Mouse (Mus musculus) midbrain, postnatal 0 days (tissue): Measurements from ENCODE around the gene Exog. TPM values are rescaled to one million over a fixed set of nuclear protein-coding genes. Genes with fewer than 3 reads are reported as not detected.

Experiments used
- ATAC-seq: fragments of 200-750 bp; cut with Nextera tagmentation; 2 replicates; pipeline ENCODE4 v1.8.0; 2017; ENCODE audit warnings: moderate number of reproducible peaks, mild to moderate bottlenecking, moderate TSS enrichment, moderate library complexity; ENCODE audit not compliant: low FRiP score
- DNase-seq: peaks from one replicate; pipeline ENCODE4 v3.0.0-alpha.2; 2015; ENCODE audit warnings: low spot score
- H3K27ac ChIP-seq: fragments of 300-500 bp; sonication (generic); 2 replicates; pipeline ENCODE4 v1.5.1; 2014; ENCODE audit warnings: low read depth, mild to moderate bottlenecking, low read length, mixed read lengths
- H3K27me3 ChIP-seq: fragments of 300-500 bp; sonication (generic); 2 replicates; pipeline ENCODE4 v1.6.1; 2014; ENCODE audit warnings: low read length, control low read depth, mixed read lengths; ENCODE audit not compliant: insufficient read depth
- H3K36me3 ChIP-seq: fragments of 300-500 bp; sonication (generic); 2 replicates; pipeline ENCODE4 v1.6.1; 2014; ENCODE audit warnings: low read length, control low read depth, mixed read lengths; ENCODE audit not compliant: insufficient read depth
- H3K4me1 ChIP-seq: fragments of 300-500 bp; sonication (generic); 2 replicates; pipeline ENCODE4 v1.6.1; 2014; ENCODE audit warnings: mild to moderate bottlenecking, control low read depth, antibody characterized with exemption, low read length, mixed read lengths; ENCODE audit not compliant: insufficient read depth
- H3K4me2 ChIP-seq: fragments of 300-500 bp; sonication (generic); 2 replicates; pipeline ENCODE4 v1.6.1; 2014; ENCODE audit warnings: low read depth, mild to moderate bottlenecking, low read length, mixed read lengths; ENCODE audit not compliant: poor library complexity, severe bottlenecking
- H3K4me3 ChIP-seq: fragments of 300-500 bp; sonication (generic); 2 replicates; pipeline ENCODE4 v1.5.1; 2014; ENCODE audit warnings: low read depth, mild to moderate bottlenecking, low read length, moderate library complexity
- H3K9ac ChIP-seq: fragments of 300-500 bp; sonication (generic); replicated peaks from 2 replicates; pipeline ENCODE4 v1.6.1; 2014; ENCODE audit warnings: mild to moderate bottlenecking, low read length, moderate library complexity, mixed read lengths; ENCODE audit not compliant: poor library complexity, severe bottlenecking
- H3K9me3 ChIP-seq: fragments of 300-500 bp; sonication (generic); 2 replicates; pipeline ENCODE4 v1.6.1; 2016; ENCODE audit warnings: low read length, control low read depth
- CTCF ChIP-seq: IDR thresholded peaks from 2 replicates; pipeline ENCODE4 v1.5.1; 2016; ENCODE audit warnings: antibody characterized with exemption, mild to moderate bottlenecking
- WGBS: fragments of 180-500 bp; shearing (Covaris S2); extraction: QIAGEN DNeasy Blood & Tissue Kit; methylation state at CpG from one replicate; pipeline ENCODE4 v1.1.7; 2014; 5-methylcytosine and 5-hydroxymethylcytosine counted together
- polyA plus RNA-seq: library from polyadenylated mRNA; unstranded; fragments of >200 nt; fragmentation: Nextera tagmentation; extraction: Ambion mirVana; gene quantifications from 2 replicates; pipeline ENCODE4 v1.2.1, GENCODE M21; 2015
- total RNA-seq: library from RNA; depleted of rRNA; stranded (reverse); fragments of >200 nt; gene quantifications from 2 replicates; pipeline ENCODE4 v1.2.3, GENCODE M21; 2014

Gene Exog
- total and polyA plus RNA-seq, 2 experiments from 2014 or later: 26.0 to 36.8 TPM

DNA sequence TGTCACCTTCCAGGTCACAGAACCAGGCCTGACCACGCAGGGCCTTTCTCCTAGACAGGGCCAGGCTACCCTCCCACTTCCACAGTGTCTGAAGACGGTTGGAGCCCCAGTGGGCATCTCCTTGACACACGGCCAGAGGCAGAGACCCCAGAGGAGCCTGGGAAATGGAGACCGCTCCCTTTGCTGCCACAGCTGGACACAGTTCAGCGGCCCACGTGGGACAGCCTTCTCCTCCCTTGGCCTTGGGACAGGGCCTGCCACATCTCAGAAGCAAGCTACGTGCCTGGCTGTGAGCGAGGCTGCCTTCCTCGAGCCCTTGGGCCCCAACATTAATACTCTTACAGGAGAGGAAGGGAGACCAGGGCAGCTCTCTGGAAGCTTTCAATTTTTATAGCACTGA is 39.7 kb downstream of the Exog start:
- no peak for TF ChIP-seq CTCF
- 60% methylated on average over 9 of the region's 9 CpGs for WGBS
- Histone ChIP-seq H3K9me3 (no peaks in the 10 kb centered on the region), H3K9ac (no peak overlapping the region), H3K27me3 (no peaks in the 10 kb centered on the region), H3K4me3 (no peak overlapping the region), H3K36me3 (no peaks in the 10 kb centered on the region), H3K27ac (no peak overlapping the region), H3K4me1 (no peaks in the 10 kb centered on the region; the same call in 1 of the 2 replicates), H3K4me2 (no peak overlapping the region)
- ATAC-seq (no peak), DNase-seq (no peak)

DNA sequence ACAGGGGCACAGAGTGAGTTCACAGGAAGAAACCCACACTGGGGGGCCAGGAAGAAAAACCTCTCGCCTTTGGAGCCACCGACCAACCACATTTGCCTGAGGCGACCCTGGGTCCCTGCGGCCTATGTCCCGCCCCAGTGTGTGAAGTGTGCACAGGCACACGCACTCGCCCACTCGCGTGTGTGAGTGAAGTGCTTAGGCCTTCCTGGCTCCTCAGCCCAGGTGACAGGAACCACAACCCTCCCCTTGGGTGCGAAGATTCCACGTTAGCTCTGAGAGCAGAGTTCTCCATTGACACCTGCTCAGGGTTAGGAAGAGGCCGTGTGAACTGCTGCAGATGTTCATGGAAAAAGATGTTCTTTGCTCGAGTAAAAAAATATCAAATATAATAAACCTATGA is 40.1 kb downstream of the Exog start:
- H3K9ac ChIP-seq: no peak overlapping the region
- no peak overlapping the region for H3K27ac ChIP-seq
- H3K4me3 ChIP-seq: no peak overlapping the region
- no peak for TF ChIP-seq CTCF
- 89% methylated on average over 13 of the region's 13 CpGs for WGBS
- H3K36me3 ChIP-seq: no peaks in the 10 kb centered on the region
- ATAC-seq (no peak), DNase-seq (no peak)
- no peaks in the 10 kb centered on the region for H3K9me3 ChIP-seq
- H3K4me1 ChIP-seq: no peaks in the 10 kb centered on the region; the same call in 1 of the 2 replicates
- no peaks in the 10 kb centered on the region for H3K27me3 ChIP-seq
- H3K4me2 ChIP-seq: no peak overlapping the region

DNA sequence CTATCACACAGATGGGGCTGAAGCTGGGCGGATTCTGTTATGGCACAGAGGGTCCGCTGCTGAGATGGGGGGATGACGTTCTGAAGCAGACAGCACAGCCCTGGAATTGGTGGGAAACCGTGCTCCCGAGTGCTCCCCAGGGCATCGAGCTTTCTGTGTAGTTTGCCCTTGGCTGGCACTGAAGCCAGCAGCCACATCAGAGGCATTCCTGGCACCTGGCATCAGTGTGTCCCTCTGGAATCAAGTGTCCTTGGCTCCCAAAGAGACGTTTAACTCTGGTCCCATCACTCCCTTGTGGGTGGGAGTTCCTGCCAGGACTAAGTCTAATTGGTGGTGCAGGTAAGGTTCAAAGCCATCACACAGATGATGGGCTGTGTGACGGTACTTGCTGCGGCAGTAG is 51.6 kb downstream of the Exog start:
- WGBS: 84% methylated on average over 9 of the region's 9 CpGs
- no peak overlapping the region for H3K27ac ChIP-seq
- H3K9me3 ChIP-seq: no peaks in the 10 kb centered on the region
- H3K9ac ChIP-seq: no peak overlapping the region
- no peaks in the 10 kb centered on the region for H3K27me3 ChIP-seq
- no peak for ATAC-seq
- H3K36me3 ChIP-seq: no peaks in the 10 kb centered on the region
- no peaks in the 10 kb centered on the region for H3K4me1 ChIP-seq
- no peak for TF ChIP-seq CTCF
- no peak for DNase-seq
- H3K4me3 ChIP-seq: no peak overlapping the region
- H3K4me2 ChIP-seq: no peak overlapping the region

DNA sequence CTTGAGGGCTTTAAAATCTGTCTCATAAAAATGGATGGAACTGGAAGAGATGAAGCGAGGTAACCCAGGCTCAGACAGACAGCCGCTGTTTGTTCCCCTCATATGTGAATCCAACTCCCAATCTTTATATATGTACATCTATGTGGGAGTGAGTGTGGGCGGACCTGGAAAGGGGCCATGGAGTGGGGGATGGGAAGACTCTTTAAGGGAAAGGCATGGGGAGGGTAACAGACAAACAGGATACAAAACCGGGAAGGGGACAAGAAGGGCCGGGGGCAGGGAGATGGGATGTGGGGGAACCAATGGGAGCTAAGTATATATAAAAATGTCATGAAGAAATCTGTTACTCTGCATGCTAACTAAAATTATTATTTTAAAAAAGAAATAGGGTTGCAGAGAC is 52.2 kb downstream of the Exog start:
- no peak overlapping the region for H3K4me2 ChIP-seq
- no peak overlapping the region for H3K27ac ChIP-seq
- H3K27me3 ChIP-seq: no peaks in the 10 kb centered on the region
- H3K4me1 ChIP-seq: no peaks in the 10 kb centered on the region
- TF ChIP-seq CTCF: no peak
- WGBS: 67% methylated on average over 5 of the region's 5 CpGs
- DNase-seq (no peak), ATAC-seq (no peak)
- H3K9ac ChIP-seq: no peak overlapping the region
- no peaks in the 10 kb centered on the region for H3K9me3 ChIP-seq
- no peak overlapping the region for H3K4me3 ChIP-seq
- H3K36me3 ChIP-seq: no peaks in the 10 kb centered on the region

DNA sequence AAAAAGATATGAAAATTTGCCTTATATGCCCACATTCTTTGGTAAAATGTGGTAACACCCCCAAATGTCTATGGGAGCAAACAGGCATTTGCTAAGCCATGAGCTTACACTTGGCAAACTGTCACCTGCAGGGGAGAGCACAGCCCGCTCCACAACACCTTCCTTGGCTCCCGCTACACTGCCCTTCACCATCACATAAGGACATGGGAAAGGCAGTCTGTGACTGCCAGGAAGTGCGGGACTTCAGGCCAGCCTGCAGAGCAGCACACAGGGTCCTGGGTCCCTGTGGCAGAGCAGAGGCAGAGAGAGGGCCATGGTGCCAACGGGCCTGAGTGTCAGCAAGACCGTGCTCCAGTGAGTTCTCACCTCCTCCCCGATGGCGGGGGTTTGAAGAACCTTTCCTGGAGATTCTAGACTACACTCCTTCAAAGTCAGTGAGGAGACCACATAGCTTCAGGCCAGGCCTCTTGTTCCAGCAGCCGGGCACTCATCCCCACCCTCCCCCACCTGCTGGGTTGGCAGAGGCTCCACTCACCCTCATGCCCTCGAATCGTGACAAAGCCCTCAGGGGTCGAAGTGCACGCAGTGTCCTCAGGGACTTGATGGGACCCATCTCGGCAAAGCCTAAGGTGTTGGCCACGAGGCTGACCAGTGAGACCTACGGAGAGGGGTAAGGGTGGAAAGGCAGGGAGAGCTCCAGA is 53.0 kb downstream of the Exog start:
- ATAC-seq (no peak), DNase-seq (no peak)
- no peak overlapping the region for H3K9ac ChIP-seq
- H3K36me3 ChIP-seq: no peaks in the 10 kb centered on the region
- no peak for TF ChIP-seq CTCF
- no peaks in the 10 kb centered on the region for H3K4me1 ChIP-seq
- no peak overlapping the region for H3K4me2 ChIP-seq
- no peaks in the 10 kb centered on the region for H3K9me3 ChIP-seq
- WGBS: 87% methylated on average over 15 of the region's 15 CpGs
- no peak overlapping the region for H3K27ac ChIP-seq
- no peak overlapping the region for H3K4me3 ChIP-seq
- H3K27me3 ChIP-seq: no peaks in the 10 kb centered on the region

DNA sequence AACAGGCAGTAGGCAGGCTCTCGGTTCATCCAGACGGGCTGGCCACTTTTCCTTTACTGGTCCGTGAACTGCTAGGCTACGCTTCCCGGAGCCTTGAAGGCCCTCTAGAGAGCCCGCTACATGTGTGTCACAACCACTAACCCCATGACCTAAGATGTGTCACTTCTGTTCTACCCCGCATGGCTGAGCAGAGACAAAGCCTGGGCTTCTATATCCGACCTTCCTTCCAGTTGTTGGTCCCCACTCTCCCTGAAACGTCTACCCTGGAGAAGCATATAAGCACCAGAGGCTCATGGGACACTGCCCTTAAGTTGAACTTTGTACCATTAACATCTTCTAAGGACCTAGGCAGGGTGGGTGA is 53.5 kb downstream of the Exog start:
- no peak for TF ChIP-seq CTCF
- no peak overlapping the region for H3K4me2 ChIP-seq
- no peak for DNase-seq
- no peaks in the 10 kb centered on the region for H3K4me1 ChIP-seq
- no peak overlapping the region for H3K9ac ChIP-seq
- H3K27ac ChIP-seq: no peak overlapping the region
- no peaks in the 10 kb centered on the region for H3K36me3 ChIP-seq
- no peak overlapping the region for H3K4me3 ChIP-seq
- no peak for ATAC-seq
- no peaks in the 10 kb centered on the region for H3K27me3 ChIP-seq
- H3K9me3 ChIP-seq: no peaks in the 10 kb centered on the region
- 82% methylated on average over 9 of the region's 9 CpGs for WGBS
